8 mouse cellular contexts compared by ENCODE assay signal in genomic region chr7:142388198-142388597, GRCm38 (mm10). TPM values are rescaled to one million over a fixed set of nuclear protein-coding genes. Genes with fewer than 3 reads are reported as not detected.
DNase-seq lines count a peak whose midpoint lies in the region; ATAC-seq lines count a peak whose summit lies in the region.

No protein-coding gene starts in this region.

- H3K9me3 ChIP-seq in kidney, embryonic 16.5 days (ENCODE audit: low read length): no peaks in the 10 kb centered on the region
- H3K9me3 ChIP-seq in embryonic facial prominence, embryonic 10.5 days: no peaks in the 10 kb centered on the region
- no peaks in the 10 kb centered on the region for H3K9me3 ChIP-seq in hindbrain, embryonic 15.5 days
- H3K9me3 ChIP-seq in midbrain, embryonic 14.5 days (ENCODE audit: control insufficient read depth, low read length): no peaks in the 10 kb centered on the region

- no peak for DNase-seq in kidney, adult 18-20 months
- no peak for DNase-seq in embryonic facial prominence, embryonic 10.5 days (ENCODE audit: low spot score)
- DNase-seq in midbrain, embryonic 14.5 days: no peak
- no peak for DNase-seq in urinary bladder, postnatal 14 days (ENCODE audit: low spot score)
- no peak for DNase-seq in right cerebral cortex, postnatal 36 days (ENCODE audit: low spot score in 2 of 2)
- DNase-seq in kidney, postnatal 36 days: no peak

- peak overlapping the region; percentile 83 for H3K4me3 ChIP-seq in kidney, embryonic 16.5 days (ENCODE audit: low read length)
- H3K4me3 ChIP-seq in embryonic facial prominence, embryonic 10.5 days: peak overlapping the region; percentile 84
- peak overlapping the region; percentile 89 for H3K4me3 ChIP-seq in hindbrain, embryonic 15.5 days
- H3K4me3 ChIP-seq in midbrain, embryonic 14.5 days (replicated peaks; ENCODE audit: low read depth, low read length): peak overlapping the region; percentile 90

- WGBS in kidney, embryonic 16.5 days: 96% methylated on average over 1 of the region's 1 CpGs
- 97% methylated on average over 1 of the region's 1 CpGs for WGBS in embryonic facial prominence, embryonic 10.5 days
- WGBS in hindbrain, embryonic 15.5 days: 98% methylated on average over 1 of the region's 1 CpGs
- whole genome bisulfite sequencing in midbrain, embryonic 14.5 days: 91% methylated on average over 1 of the region's 1 CpGs

- H3K4me2 ChIP-seq in kidney, embryonic 16.5 days (replicated peaks; ENCODE audit: low read depth, low read length): peak overlapping the region; percentile 93
- peak overlapping the region; percentile 90 for H3K4me2 ChIP-seq in hindbrain, embryonic 15.5 days
- H3K4me2 ChIP-seq in midbrain, embryonic 14.5 days (ENCODE audit: low read length): peak overlapping the region; percentile 85

- H3K4me1 ChIP-seq in kidney, embryonic 16.5 days (ENCODE audit: insufficient read depth, low read length): peaks cover 24% of the 10 kb centered on the region
- peaks cover 29% of the 10 kb centered on the region for H3K4me1 ChIP-seq in embryonic facial prominence, embryonic 10.5 days
- peaks cover 24% of the 10 kb centered on the region for H3K4me1 ChIP-seq in hindbrain, embryonic 15.5 days (replicated peaks)
- H3K4me1 ChIP-seq in midbrain, embryonic 14.5 days (ENCODE audit: control insufficient read depth, insufficient read depth, low read length): peaks cover 9% of the 10 kb centered on the region

- peak; percentile 13; the same call in 1 of the 2 replicates for ATAC-seq in kidney, embryonic 16.5 days (ENCODE audit: low FRiP score, low TSS enrichment)
- no peak for ATAC-seq in hindbrain, embryonic 15.5 days (ENCODE audit: low FRiP score, low read depth)
- ATAC-seq in midbrain, embryonic 14.5 days (ENCODE audit: low FRiP score, low TSS enrichment): no peak

- peaks cover 20% of the 10 kb centered on the region for H3K36me3 ChIP-seq in kidney, embryonic 16.5 days (ENCODE audit: insufficient read depth, low read length)
- H3K36me3 ChIP-seq in embryonic facial prominence, embryonic 10.5 days (replicated peaks): peaks cover 28% of the 10 kb centered on the region
- H3K36me3 ChIP-seq in hindbrain, embryonic 15.5 days: peaks cover 11% of the 10 kb centered on the region
- peaks cover 24% of the 10 kb centered on the region for H3K36me3 ChIP-seq in midbrain, embryonic 14.5 days (ENCODE audit: control insufficient read depth, insufficient read depth, low read length)

- peak overlapping the region; percentile 75 for H3K27ac ChIP-seq in kidney, embryonic 16.5 days (ENCODE audit: low read length)
- H3K27ac ChIP-seq in embryonic facial prominence, embryonic 10.5 days (replicated peaks): peak overlapping the region; percentile 88
- H3K27ac ChIP-seq in hindbrain, embryonic 15.5 days (replicated peaks): peak overlapping the region; percentile 79
- peak overlapping the region; percentile 75; the same call in 1 of the 2 replicates for H3K27ac ChIP-seq in midbrain, embryonic 14.5 days (replicated peaks; ENCODE audit: low read depth, low read length)

- H3K9ac ChIP-seq in kidney, embryonic 16.5 days (replicated peaks; ENCODE audit: low read length): peak overlapping the region; percentile 40; the same call in 1 of the 2 replicates
- 0 out of 2 replicates have a peak overlapping the region, but pooled peaks have one; percentile 22 for H3K9ac ChIP-seq in hindbrain, embryonic 15.5 days
- H3K9ac ChIP-seq in midbrain, embryonic 14.5 days (replicated peaks; ENCODE audit: low read length): peak overlapping the region; percentile 86; the same call in 1 of the 2 replicates

- no peaks in the 10 kb centered on the region for H3K27me3 ChIP-seq in kidney, embryonic 16.5 days (ENCODE audit: insufficient read depth, low read length)
- H3K27me3 ChIP-seq in embryonic facial prominence, embryonic 10.5 days (replicated peaks; ENCODE audit: low read depth, poor library complexity, severe bottlenecking): no peaks in the 10 kb centered on the region
- H3K27me3 ChIP-seq in hindbrain, embryonic 15.5 days: no peaks in the 10 kb centered on the region
- no peaks in the 10 kb centered on the region for H3K27me3 ChIP-seq in midbrain, embryonic 14.5 days (ENCODE audit: control insufficient read depth, insufficient read depth, low read length)

RNA-seq across cellular contexts. Expression of gene Ctsd, which starts 0.4 kb away (rescaled TPM):
- 398 and 453 TPM in 2 replicates for polyA plus RNA-seq in kidney, embryonic 16.5 days (2015; fragmentation: Nextera tagmentation; extraction: Ambion mirVana)
- 151 and 158 TPM in 2 replicates for polyA plus RNA-seq in embryonic facial prominence, embryonic 10.5 days (2016; fragmentation: Nextera tagmentation; extraction: Ambion mirVana)
- polyA plus RNA-seq in hindbrain, embryonic 15.5 days (2015; fragmentation: Nextera tagmentation; extraction: Ambion mirVana): 300 and 306 TPM in 2 replicates
- 208 and 229 TPM in 2 replicates for polyA plus RNA-seq in midbrain, embryonic 14.5 days (2014; fragmentation: Nextera tagmentation; extraction: Ambion mirVana)

RNA-seq across cellular contexts. Expression of gene Gm49369, which starts 5.7 kb away (rescaled TPM):
- 4.4 TPM in 1 of 2 replicates, not detected in the other for polyA plus RNA-seq in kidney, embryonic 16.5 days (2015; fragmentation: Nextera tagmentation; extraction: Ambion mirVana)
- polyA plus RNA-seq in embryonic facial prominence, embryonic 10.5 days (2016; fragmentation: Nextera tagmentation; extraction: Ambion mirVana): not detected in 2 replicates
- 1.9 TPM in 1 of 2 replicates, not detected in the other for polyA plus RNA-seq in hindbrain, embryonic 15.5 days (2015; fragmentation: Nextera tagmentation; extraction: Ambion mirVana)
- polyA plus RNA-seq in midbrain, embryonic 14.5 days (2014; fragmentation: Nextera tagmentation; extraction: Ambion mirVana): 1.8 TPM in 1 of 2 replicates, not detected in the other

RNA-seq across cellular contexts. Expression of gene Ifitm10, which starts 14.6 kb away (rescaled TPM):
- 1.8 and 2.5 TPM in 2 replicates for polyA plus RNA-seq in kidney, embryonic 16.5 days (2015; fragmentation: Nextera tagmentation; extraction: Ambion mirVana)
- polyA plus RNA-seq in embryonic facial prominence, embryonic 10.5 days (2016; fragmentation: Nextera tagmentation; extraction: Ambion mirVana): 2.2 and 3.0 TPM in 2 replicates
- polyA plus RNA-seq in hindbrain, embryonic 15.5 days (2015; fragmentation: Nextera tagmentation; extraction: Ambion mirVana): 8.4 and 8.7 TPM in 2 replicates
- 3.9 and 6.1 TPM in 2 replicates for polyA plus RNA-seq in midbrain, embryonic 14.5 days (2014; fragmentation: Nextera tagmentation; extraction: Ambion mirVana)

RNA-seq across cellular contexts. Expression of gene Syt8, which starts 46.5 kb away (rescaled TPM):
- polyA plus RNA-seq in kidney, embryonic 16.5 days (2015; fragmentation: Nextera tagmentation; extraction: Ambion mirVana): 2.3 and 4.0 TPM in 2 replicates
- not detected in 2 replicates for polyA plus RNA-seq in embryonic facial prominence, embryonic 10.5 days (2016; fragmentation: Nextera tagmentation; extraction: Ambion mirVana)
- polyA plus RNA-seq in hindbrain, embryonic 15.5 days (2015; fragmentation: Nextera tagmentation; extraction: Ambion mirVana): not detected in 2 replicates
- polyA plus RNA-seq in midbrain, embryonic 14.5 days (2014; fragmentation: Nextera tagmentation; extraction: Ambion mirVana): not detected in 2 replicates

RNA-seq across cellular contexts. Expression of gene Tnni2, which starts 53.4 kb away (rescaled TPM):
- 11.9 and 12.0 TPM in 2 replicates for polyA plus RNA-seq in kidney, embryonic 16.5 days (2015; fragmentation: Nextera tagmentation; extraction: Ambion mirVana)
- polyA plus RNA-seq in embryonic facial prominence, embryonic 10.5 days (2016; fragmentation: Nextera tagmentation; extraction: Ambion mirVana): 1.7 and 2.5 TPM in 2 replicates
- polyA plus RNA-seq in hindbrain, embryonic 15.5 days (2015; fragmentation: Nextera tagmentation; extraction: Ambion mirVana): 0.79 and 1.4 TPM in 2 replicates
- polyA plus RNA-seq in midbrain, embryonic 14.5 days (2014; fragmentation: Nextera tagmentation; extraction: Ambion mirVana): not detected in 2 replicates

Comparison
In these comparisons a context has a peak if more than half of its experiments do, and no peak if none do; other contexts are left out.
1. H3K9ac ChIP-seq: peak in every context shown above with its lines; median percentile 86 in midbrain, embryonic 14.5 days; 40 in kidney, embryonic 16.5 days; 22 in hindbrain, embryonic 15.5 days.